Mouse (Mus musculus) Patski (cell line): ENCODE results near the gene Barhl1. TPM values are rescaled to one million over a fixed set of nuclear protein-coding genes. Genes with fewer than 3 reads are reported as not detected.

Experiments used
- ATAC-seq: fragments of 100-300 bp; one replicate; pipeline ENCODE4 v1.8.0; 2021
- CTCF ChIA-PET: fragments of 350-600 bp; sonication (Branson Sonifier 250); formaldehyde crosslinking; loops from one replicate; lab custom pipeline; 2022; ENCODE audit warnings: inconsistent platforms; lab: Charles Lee
- POLR2A ChIA-PET: fragments of 350-600 bp; sonication (Branson Sonifier 250); formaldehyde crosslinking; loops from one replicate; lab custom pipeline; 2022; ENCODE audit warnings: antibody characterized with exemption, inconsistent platforms; lab: Charles Lee
- DNase-seq: peaks from one replicate; pipeline ENCODE4 v3.0.0-alpha.2; 2011; ENCODE audit warnings: low read depth, low spot score
- H3K27me3 ChIP-seq: fragments of 371-371 bp; one replicate; pipeline ENCODE4 v1.5.1; 2021
- CTCF ChIP-seq: fragments of 100-300 bp; IDR thresholded peaks from one replicate; pipeline ENCODE4 v1.5.1; 2021
- in situ Hi-C: fragments of 300-500 bp; cut with MboI; formaldehyde crosslinking; loops from 3 replicates; pipeline ENCODE4 v1.11.1; 2018; ENCODE audit warnings: low pct_unique_long_range_greater_than_20kb, mixed read lengths
- polyA plus RNA-seq: library from polyadenylated mRNA; unstranded; gene quantifications from one replicate; pipeline ENCODE4 v1.2.3, GENCODE M21; 2021

Barhl1 gene
- polyA plus RNA-seq, 1 experiment from 2014 or later = 0.04 TPM

DNA sequence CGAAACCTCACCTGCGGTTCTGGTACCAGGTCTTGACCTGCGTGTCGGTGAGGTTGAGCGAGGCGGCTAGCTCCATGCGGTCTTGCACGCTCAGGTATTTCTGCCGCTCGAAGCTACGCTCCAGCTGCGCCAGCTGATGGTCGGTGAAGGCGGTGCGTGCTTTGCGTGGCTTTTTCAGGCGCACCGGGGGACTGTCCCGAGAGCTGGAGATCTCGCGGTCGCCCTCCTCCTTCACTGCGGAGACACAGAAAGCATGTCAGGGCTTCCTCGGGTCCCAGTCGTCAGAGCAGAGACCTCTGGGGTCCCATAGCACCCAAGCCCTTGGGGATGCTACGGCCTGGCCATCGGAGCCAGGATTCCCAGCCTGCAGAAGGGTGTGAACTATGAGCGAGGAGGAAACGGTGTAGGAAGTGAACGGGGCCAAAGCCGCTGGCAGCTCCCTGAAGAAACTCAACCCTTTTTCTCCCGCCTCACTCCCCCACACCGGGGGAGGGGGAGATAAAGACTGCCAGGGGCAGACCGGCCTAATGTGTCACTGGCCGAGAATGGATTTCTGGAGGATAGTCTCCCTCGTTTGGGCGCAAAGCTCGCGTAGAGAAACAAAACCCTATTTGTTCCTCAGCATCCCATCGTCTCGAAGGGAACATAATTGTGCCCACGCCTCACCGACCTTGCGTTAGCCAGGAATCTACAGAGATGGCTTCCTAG is 5.0 kb downstream of the Barhl1 start:
- ChIA-PET CTCF (no interaction called here), POLR2A (no interaction called here)
- TF ChIP-seq CTCF = no peak
- ATAC-seq (no peak), DNase-seq (no peak)
- H3K27me3 ChIP-seq = peaks cover 12% of the 10 kb centered on the region
- in situ Hi-C loops = no loop called here

- in situ Hi-C loops = no loop called here
- TF ChIP-seq CTCF = no peak
- DNase-seq = no peak
These were observed 5.6 kb downstream of the Barhl1 start for GRCm38 (mm10) chr2:28910877-28911276.

DNA sequence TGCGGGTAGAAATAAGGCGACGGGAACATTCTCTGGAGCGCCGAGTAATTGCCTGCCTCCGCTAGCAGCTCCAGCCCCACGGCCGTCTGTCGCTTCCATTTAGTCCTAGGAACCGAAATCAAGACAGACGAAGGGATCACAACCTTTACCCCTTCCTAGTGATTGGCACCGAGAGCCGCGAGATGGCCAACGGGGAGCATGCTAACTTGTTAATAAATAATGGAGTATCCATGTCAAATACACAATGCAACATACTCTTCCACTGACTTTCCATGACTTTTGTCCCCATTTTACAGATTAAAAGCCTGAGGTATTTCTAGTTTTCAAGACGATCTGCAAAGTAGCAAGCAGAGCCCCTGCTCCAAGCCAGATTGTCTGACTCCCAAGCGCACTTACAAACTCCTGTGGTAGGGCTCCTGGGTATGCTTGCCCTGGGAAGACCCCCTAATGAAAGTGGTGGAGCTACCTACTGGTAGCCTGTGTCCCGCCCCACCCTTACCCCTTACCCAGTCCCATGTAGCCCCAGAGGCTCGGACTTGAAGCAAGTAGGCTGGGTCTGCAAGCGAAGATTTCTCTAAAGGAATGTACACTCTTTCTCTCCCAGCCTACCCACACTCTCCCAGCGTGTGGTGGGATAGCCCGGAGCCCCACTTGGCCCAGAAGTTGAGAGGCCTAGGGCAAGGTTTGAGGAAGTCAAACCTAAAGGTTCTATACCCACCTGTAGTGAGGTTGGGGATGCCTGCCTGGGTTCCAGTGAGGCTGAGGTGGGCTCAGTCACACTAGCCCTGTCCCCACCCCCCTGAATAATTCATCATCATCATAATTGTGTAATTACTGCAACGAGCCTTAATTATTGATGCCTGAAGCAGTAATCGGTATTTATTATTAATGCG is 6.4 kb downstream of the Barhl1 start:
- H3K27me3 ChIP-seq = peaks cover 8% of the 10 kb centered on the region
- ATAC-seq (no peak), DNase-seq (no peak)
- CTCF ChIA-PET = no interaction called here
- TF ChIP-seq CTCF = no peak
- POLR2A ChIA-PET = no interaction called here
- in situ Hi-C loops = no loop called here

More at GRCm38 (mm10) chr2:28910877-28911276, 5.6 kb downstream of the Barhl1 start:
- CTCF ChIA-PET = no interaction called here
- H3K27me3 ChIP-seq = peaks cover 12% of the 10 kb centered on the region
- no peak for ATAC-seq
- POLR2A ChIA-PET = no interaction called here

- ATAC-seq (no peak), DNase-seq (no peak)
- ChIA-PET CTCF (no interaction called here), POLR2A (no interaction called here)
- no peak for TF ChIP-seq CTCF
- peaks cover under 1% of the 10 kb centered on the region for H3K27me3 ChIP-seq
- in situ Hi-C loops = no loop called here
These were observed 7.2 kb downstream of the Barhl1 start for GRCm38 (mm10) chr2:28909186-28909817.

- CTCF ChIA-PET = no interaction called here
- in situ Hi-C loops = no loop called here
- ATAC-seq (no peak), DNase-seq (no peak)
- no peaks in the 10 kb centered on the region for H3K27me3 ChIP-seq
- no peak for TF ChIP-seq CTCF
- POLR2A ChIA-PET = no interaction called here
These were observed 7.9 kb downstream of the Barhl1 start for GRCm38 (mm10) chr2:28908389-28909153.

DNA sequence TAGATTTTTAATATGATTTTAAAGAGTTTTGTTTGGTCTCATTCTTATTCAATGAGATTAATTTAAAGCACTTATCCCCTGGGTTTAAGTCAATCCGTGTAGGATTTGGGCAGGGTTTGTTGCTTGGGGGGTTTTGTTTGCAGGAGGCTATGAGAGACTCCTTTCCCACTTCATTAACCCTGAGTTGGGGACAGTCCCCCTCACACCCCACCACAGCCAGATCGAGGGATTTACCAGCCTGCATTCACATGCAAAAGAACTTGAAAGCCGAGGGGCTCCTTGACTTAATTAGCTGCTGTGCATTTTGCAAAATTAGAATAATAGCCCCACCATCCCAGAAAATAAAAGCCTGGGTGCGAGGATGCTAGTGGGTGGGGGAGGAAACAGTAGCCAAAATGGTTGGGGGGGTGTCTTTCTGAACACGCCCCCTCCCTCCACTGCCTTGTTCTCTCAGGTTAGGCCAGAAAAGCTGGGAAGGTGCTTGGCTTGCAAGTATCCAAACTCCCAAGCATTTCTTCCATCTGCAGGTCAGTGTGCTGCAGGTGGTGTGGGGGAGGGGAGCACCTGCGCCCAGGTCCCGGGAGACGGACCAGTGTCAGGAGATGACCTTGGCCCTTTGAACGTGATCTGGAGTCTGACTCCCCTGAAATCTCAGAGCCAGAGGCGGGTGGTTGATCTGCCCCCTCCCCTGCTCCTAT is 8.6 kb downstream of the Barhl1 start:
- H3K27me3 ChIP-seq = no peaks in the 10 kb centered on the region
- POLR2A ChIA-PET = no interaction called here
- CTCF ChIA-PET = no interaction called here
- TF ChIP-seq CTCF = no peak
- no peak for DNase-seq
- no peak for ATAC-seq
- in situ Hi-C loops = no loop called here

DNA sequence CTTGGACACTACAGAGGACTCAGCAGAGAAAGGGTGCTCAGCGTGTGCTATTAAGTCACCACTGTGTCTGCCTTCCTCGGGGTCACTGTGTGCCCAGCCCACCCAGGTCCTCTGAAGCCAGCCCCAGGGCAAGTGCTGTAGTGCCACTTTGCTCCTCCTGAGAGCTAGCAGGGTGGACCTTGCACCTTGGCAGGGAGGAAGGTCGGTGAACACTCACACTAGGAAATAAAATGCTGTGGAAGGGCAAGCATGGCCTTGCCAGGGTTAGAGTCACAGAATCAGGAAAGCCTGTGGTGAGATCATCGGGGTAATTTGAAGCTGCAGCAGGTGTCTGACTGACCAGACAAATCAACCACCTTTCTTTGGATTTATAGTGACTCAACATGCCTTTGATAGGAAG is 10.9 kb downstream of the Barhl1 start:
- in situ Hi-C loops = no loop called here
- no peaks in the 10 kb centered on the region for H3K27me3 ChIP-seq
- no peak for TF ChIP-seq CTCF
- no peak for ATAC-seq
- ChIA-PET CTCF (no interaction called here), POLR2A (no interaction called here)
- DNase-seq = no peak

DNA sequence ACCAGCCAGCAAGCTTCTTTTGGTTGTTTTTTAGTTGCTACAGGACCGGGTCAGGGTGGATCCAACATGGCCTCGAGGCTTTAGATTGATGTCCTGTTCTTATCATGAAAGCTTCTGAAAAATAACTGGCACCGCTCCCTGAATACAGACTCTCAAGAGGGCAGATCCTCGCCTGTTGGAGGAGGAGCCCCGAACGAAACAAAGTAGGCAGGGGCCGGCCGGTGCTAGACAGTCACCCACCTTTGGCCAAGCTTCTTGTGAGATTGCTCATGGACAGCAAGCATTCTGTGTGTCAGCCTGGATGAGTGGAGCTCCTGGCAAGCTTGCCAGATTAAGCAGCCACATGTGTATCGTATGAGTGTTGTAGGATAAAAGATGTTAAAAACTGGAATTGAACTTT is 11.7 kb downstream of the Barhl1 start:
- ATAC-seq (no peak), DNase-seq (no peak)
- no peaks in the 10 kb centered on the region for H3K27me3 ChIP-seq
- CTCF ChIA-PET = no interaction called here
- in situ Hi-C loops = no loop called here
- POLR2A ChIA-PET = no interaction called here
- TF ChIP-seq CTCF = no peak

- CTCF ChIA-PET = no interaction called here
These were observed 12.6 kb downstream of the Barhl1 start for GRCm38 (mm10) chr2:28903871-28904270.

DNA sequence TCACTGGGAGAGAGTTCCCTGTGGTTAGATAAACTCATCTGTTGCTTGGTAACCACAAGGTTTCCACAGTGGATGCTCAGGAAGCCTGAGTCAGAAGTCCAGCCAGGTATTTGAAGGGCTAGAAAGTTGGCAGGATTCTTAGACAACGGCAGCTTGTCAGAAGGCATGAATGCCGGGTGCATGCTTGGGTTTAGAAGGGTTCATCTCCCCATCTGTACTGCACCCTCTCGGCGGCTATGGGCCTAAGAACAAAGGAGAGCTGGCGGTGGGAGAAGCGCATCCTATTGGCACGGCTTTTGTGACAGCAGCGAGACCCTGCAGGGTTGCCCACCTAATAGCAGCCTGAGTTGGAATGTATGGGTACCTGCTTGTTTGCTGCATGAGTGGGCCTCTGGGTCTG is 14.2 kb downstream of the Barhl1 start:
- ChIA-PET CTCF (interaction anchor here (1.4 kb wide), 1 partner anchor 146 kb away, joined by 3 read pairs; no protein-coding TSS in a partner anchor), POLR2A (interaction anchor here (0.7 kb wide), 1 partner anchor 10 kb away, joined by 3 read pairs; no protein-coding TSS in a partner anchor)
- ATAC-seq (no peak), DNase-seq (no peak)
- H3K27me3 ChIP-seq = no peaks in the 10 kb centered on the region
- TF ChIP-seq CTCF = no peak
- in situ Hi-C loops = no loop called here

More at GRCm38 (mm10) chr2:28903871-28904270, 12.6 kb downstream of the Barhl1 start:
- POLR2A ChIA-PET = no interaction called here
- H3K27me3 ChIP-seq = no peaks in the 10 kb centered on the region
- ATAC-seq = no peak
- DNase-seq = no peak
- TF ChIP-seq CTCF = no peak
- in situ Hi-C loops = no loop called here
